Mouse (Mus musculus): ENCODE measurements around the gene Tnfsf14. TPM values are rescaled to one million over a fixed set of nuclear protein-coding genes. Genes with fewer than 3 reads are reported as not detected.

The Tnfsf14 gene
- polyA plus RNA-seq, 1 experiment from 2014 or later: 0.09 TPM

DNA sequence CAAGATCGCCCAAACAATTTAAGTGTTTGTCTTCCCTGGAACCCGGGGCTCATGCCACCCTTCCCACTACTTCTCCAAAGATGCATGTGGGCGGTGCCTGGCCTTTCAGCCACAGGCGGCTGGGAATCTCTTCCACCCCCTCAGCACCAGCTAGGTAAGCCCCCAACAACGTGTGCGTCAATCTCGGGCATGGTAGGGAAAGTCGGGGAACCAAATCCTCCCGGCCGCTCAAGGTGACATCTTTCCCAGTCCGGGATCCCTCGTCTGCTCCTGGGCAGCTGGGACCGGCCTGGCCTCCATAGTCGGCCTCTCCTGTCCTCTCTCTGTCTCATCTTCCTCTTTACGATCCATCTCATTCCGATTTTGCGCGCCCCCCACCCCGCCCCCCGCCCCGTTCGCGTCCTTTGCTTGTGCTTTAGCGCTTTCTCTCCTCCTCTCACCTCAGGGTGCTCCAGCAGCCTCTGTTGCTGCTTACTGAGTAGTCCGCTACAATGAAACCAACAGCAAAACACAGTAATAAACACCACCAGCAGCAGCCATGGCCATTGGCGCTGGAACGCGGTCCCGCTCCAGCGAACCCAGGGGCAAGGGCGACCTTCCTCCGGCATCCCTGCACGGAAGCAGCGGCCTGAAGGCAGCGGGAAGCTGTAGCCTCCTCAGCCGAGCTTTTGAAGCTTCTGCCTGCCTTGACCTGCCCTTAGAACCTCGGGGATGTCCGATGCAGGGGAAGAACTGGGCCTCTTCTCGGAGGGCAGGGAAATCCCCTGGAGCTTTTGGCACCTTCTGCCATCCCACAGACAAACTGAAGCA is 44.8 kb downstream of the Tnfsf14 start, which contains the start of gene Cd70:
Gene Cd70, minus strand, starts transcription at position 784 of the 810 bp plus-strand sequence.
- Histone ChIP-seq H3K9ac (peak within 1 kb of the TSS; percentile 72), H3K9me3 (no peaks in the 10 kb centered on the region), H3K4me3 (peak within 1 kb of the TSS; percentile 39), H3K27me3 (peaks cover 49% of the 10 kb centered on the region), H3K4me1 (replicated peaks) (peaks cover 12% of the 10 kb centered on the region), H3K36me3 (no peaks in the 10 kb centered on the region), H3K27ac (no peak within 1 kb of the TSS), H3K4me2 (peak within 1 kb of the TSS; percentile 64)
- ATAC-seq (ENCODE audit: low FRiP score): peak; percentile 43; the same call in 1 of the 2 replicates
- WGBS: 2% methylated on average over 39 of the region's 39 CpGs

DNA sequence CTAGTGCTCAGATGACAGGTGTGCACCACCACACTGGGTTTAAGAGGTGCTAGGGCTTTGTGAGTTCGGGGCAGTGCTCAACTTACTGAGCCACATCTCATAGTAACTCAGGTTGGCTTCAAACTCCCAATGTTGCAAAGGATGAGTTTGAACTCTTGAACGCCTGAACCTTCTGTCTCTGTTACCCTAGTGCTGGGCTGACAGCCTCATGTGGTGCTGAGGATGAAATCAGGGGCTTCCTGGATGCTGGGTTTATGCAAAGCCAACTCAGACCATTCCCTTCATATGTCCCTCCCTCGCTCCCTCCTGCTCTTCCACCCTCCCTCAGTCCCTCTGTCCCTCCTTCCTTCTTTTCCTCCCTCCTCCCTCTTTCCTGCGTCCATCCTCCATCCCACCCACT is 45.6 kb downstream of the Tnfsf14 start:
- WGBS: 67% methylated on average over 4 of the region's 4 CpGs
- no peak overlapping the region for H3K4me2 ChIP-seq
- peaks cover 12% of the 10 kb centered on the region for H3K4me1 ChIP-seq (replicated peaks)
- H3K27me3 ChIP-seq: peaks cover 49% of the 10 kb centered on the region
- H3K36me3 ChIP-seq: no peaks in the 10 kb centered on the region
- no peaks in the 10 kb centered on the region for H3K9me3 ChIP-seq
- no peak overlapping the region for H3K4me3 ChIP-seq
- H3K27ac ChIP-seq: no peak overlapping the region
- H3K9ac ChIP-seq: no peak overlapping the region
- ATAC-seq (ENCODE audit: low FRiP score): no peak

DNA sequence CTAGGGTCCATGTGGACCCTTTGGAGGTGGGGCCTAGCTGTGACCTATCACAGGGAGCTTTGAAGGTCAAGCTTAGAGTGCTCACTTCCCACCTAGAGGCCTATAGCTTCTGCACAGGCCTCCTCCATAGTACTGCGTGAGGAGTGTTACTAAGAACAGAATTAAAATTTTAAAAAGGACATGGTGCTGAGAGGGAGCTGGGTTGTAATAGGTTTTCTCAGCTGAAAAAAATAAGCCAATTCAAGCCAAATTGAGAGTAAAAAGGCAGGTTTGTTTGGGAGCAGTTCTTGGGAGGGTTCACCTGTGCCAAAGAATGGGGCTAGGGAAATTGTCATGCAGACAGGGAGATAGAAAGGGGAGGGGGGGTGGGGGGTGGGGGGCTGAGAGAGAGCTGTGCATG is 48.9 kb downstream of the Tnfsf14 start:
- Histone ChIP-seq H3K9ac (no peak overlapping the region), H3K36me3 (no peaks in the 10 kb centered on the region), H3K9me3 (no peaks in the 10 kb centered on the region), H3K4me2 (no peak overlapping the region), H3K27me3 (peaks cover 40% of the 10 kb centered on the region), H3K27ac (no peak overlapping the region), H3K4me3 (no peak overlapping the region), H3K4me1 (replicated peaks) (peaks cover 12% of the 10 kb centered on the region)
- ATAC-seq (ENCODE audit: low FRiP score): no peak
- WGBS: 67% methylated on average over 1 of the region's 1 CpGs

DNA sequence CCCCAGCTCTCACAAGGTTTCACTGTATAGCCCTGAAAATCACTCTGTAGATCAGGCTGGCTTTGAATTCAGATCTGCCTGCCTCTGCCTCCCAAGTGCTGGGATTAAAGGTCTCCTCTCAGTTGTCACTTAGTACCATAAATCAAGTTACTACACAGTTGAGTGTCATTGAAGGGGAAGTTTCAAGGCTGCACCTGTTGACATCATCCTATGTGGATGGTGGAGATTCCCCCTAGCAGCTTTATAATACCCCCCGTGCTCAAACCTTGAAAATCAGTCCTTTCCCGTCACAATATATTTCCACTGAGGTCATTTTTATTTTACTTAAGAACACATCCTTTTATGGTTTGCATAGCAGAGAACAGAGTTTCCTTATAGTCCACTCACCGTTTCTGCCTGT is 50.3 kb downstream of the Tnfsf14 start:
- no peaks in the 10 kb centered on the region for H3K9me3 ChIP-seq
- H3K36me3 ChIP-seq: no peaks in the 10 kb centered on the region
- no peak for ATAC-seq (ENCODE audit: low FRiP score)
- H3K27ac ChIP-seq: no peak overlapping the region
- peaks cover under 1% of the 10 kb centered on the region; the same call in 1 of the 2 replicates for H3K4me1 ChIP-seq (replicated peaks)
- WGBS: 85% methylated on average over 3 of the region's 3 CpGs
- H3K4me3 ChIP-seq: no peak overlapping the region
- H3K4me2 ChIP-seq: no peak overlapping the region
- peaks cover 25% of the 10 kb centered on the region for H3K27me3 ChIP-seq
- H3K9ac ChIP-seq: no peak overlapping the region

DNA sequence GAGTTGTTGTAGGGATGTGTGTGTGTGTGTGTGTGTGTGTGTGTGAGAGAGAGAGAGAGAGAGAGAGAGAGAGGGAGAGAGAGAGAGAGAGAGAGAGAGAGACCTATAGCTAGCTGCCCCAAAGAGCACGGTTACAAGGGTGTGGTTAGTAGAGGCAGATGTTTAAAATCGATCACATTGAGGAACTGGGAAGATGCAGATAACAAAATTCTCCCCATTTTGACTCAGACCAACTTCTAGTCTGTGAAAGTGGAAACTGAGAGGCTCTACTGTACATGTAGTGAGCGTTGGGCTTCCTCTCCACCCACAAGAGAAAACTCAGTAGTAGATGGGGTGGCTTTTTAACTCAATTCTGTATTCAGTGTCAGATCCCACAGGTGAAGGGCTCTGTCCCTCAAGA is 54.3 kb downstream of the Tnfsf14 start:
- Histone ChIP-seq H3K4me1 (replicated peaks) (no peaks in the 10 kb centered on the region), H3K36me3 (no peaks in the 10 kb centered on the region), H3K9ac (no peak overlapping the region), H3K4me3 (no peak overlapping the region), H3K9me3 (no peaks in the 10 kb centered on the region), H3K27ac (no peak overlapping the region), H3K4me2 (no peak overlapping the region), H3K27me3 (no peaks in the 10 kb centered on the region)
- no peak for ATAC-seq (ENCODE audit: low FRiP score)
- WGBS: 89% methylated on average over 3 of the region's 3 CpGs

Small RNAs within 50 kb of the gene (microRNA-seq; reads per million reads assigned to microRNA genes)
- not detected for gene Mir6978

Other genes starting within 250 kb of the Tnfsf14 start
- not detected in 2 replicates for gene Acer1, start 212.1 kb downstream of the Tnfsf14 start, polyA plus RNA-seq (2015; fragmentation: Nextera tagmentation; extraction: Ambion mirVana)
- gene Clpp, start 203.9 kb downstream of the Tnfsf14 start, polyA plus RNA-seq (2015; fragmentation: Nextera tagmentation; extraction: Ambion mirVana): 163 and 175 TPM in 2 replicates
- gene Alkbh7, start 196.8 kb downstream of the Tnfsf14 start, polyA plus RNA-seq (2015; fragmentation: Nextera tagmentation; extraction: Ambion mirVana): 41.9 and 46.0 TPM in 2 replicates
- gene Pspn, start 194.2 kb downstream of the Tnfsf14 start, polyA plus RNA-seq (2015; fragmentation: Nextera tagmentation; extraction: Ambion mirVana): 0.79 and 1.1 TPM in 2 replicates
- 70.3 and 74.6 TPM in 2 replicates for gene Gtf2f1, start 182.9 kb downstream of the Tnfsf14 start, polyA plus RNA-seq (2015; fragmentation: Nextera tagmentation; extraction: Ambion mirVana)
- 0.38 and 0.56 TPM in 2 replicates for gene Gm17949, start 182.7 kb downstream of the Tnfsf14 start, polyA plus RNA-seq (2015; fragmentation: Nextera tagmentation; extraction: Ambion mirVana)
- 31.6 and 33.3 TPM in 2 replicates for gene Khsrp, start 162.7 kb downstream of the Tnfsf14 start, polyA plus RNA-seq (2015; fragmentation: Nextera tagmentation; extraction: Ambion mirVana)
- gene Slc25a41, start 152.5 kb downstream of the Tnfsf14 start, polyA plus RNA-seq (2015; fragmentation: Nextera tagmentation; extraction: Ambion mirVana): not detected in 2 replicates
- gene Crb3, start 135.1 kb downstream of the Tnfsf14 start, polyA plus RNA-seq (2015; fragmentation: Nextera tagmentation; extraction: Ambion mirVana): 2.9 TPM in 2 replicates
- gene Slc25a23, start 134.3 kb downstream of the Tnfsf14 start, polyA plus RNA-seq (2015; fragmentation: Nextera tagmentation; extraction: Ambion mirVana): 26.5 and 27.6 TPM in 2 replicates
- gene Dennd1c, start 115.7 kb downstream of the Tnfsf14 start, polyA plus RNA-seq (2015; fragmentation: Nextera tagmentation; extraction: Ambion mirVana): 4.0 and 4.3 TPM in 2 replicates
- 314 and 346 TPM in 2 replicates for gene Tubb4a, start 106.4 kb downstream of the Tnfsf14 start, polyA plus RNA-seq (2015; fragmentation: Nextera tagmentation; extraction: Ambion mirVana)
- 4.6 and 5.5 TPM in 2 replicates for gene Tnfsf9, start 88.9 kb downstream of the Tnfsf14 start, polyA plus RNA-seq (2015; fragmentation: Nextera tagmentation; extraction: Ambion mirVana)
- 0.32 and 0.61 TPM in 2 replicates for gene Cd70, start 44.4 kb downstream of the Tnfsf14 start, polyA plus RNA-seq (2015; fragmentation: Nextera tagmentation; extraction: Ambion mirVana)
- gene C3, start 34.0 kb upstream of the Tnfsf14 start, polyA plus RNA-seq (2015; fragmentation: Nextera tagmentation; extraction: Ambion mirVana): 1.3 TPM in 2 replicates
- gene Gpr108, start 54.3 kb upstream of the Tnfsf14 start, polyA plus RNA-seq (2015; fragmentation: Nextera tagmentation; extraction: Ambion mirVana): 22.4 and 23.8 TPM in 2 replicates
- gene Trip10, start 55.3 kb upstream of the Tnfsf14 start, polyA plus RNA-seq (2015; fragmentation: Nextera tagmentation; extraction: Ambion mirVana): 12.5 and 14.6 TPM in 2 replicates
- 1.8 and 2.2 TPM in 2 replicates for gene Vav1, start 84.9 kb upstream of the Tnfsf14 start, polyA plus RNA-seq (2015; fragmentation: Nextera tagmentation; extraction: Ambion mirVana)
- gene Adgre1, start 164.5 kb upstream of the Tnfsf14 start, polyA plus RNA-seq (2015; fragmentation: Nextera tagmentation; extraction: Ambion mirVana): 4.7 and 6.9 TPM in 2 replicates

Measured in hindbrain, embryonic 13.5 days (tissue).